Mouse (Mus musculus) megakaryocyte-erythroid progenitor cell, adult 5-6 weeks (primary cell): ENCODE measurements around the gene Mastl. TPM values are rescaled to one million over a fixed set of nuclear protein-coding genes. Genes with fewer than 3 reads are reported as not detected.

Experiments used
- ATAC-seq: replicated peaks from 2 replicates; pipeline ENCODE4 v1.8.0; 2016; ENCODE audit warnings: mild to moderate bottlenecking, inconsistent platforms; ENCODE audit not compliant: severe bottlenecking, poor library complexity, low FRiP score, low TSS enrichment
- total RNA-seq, 2 experiments: library from RNA; stranded (forward) in 1 of 2; stranded (reverse) in 1 of 2; fragments of 200-1000, 215-1000 nt in 1 of 2; fragments of >200 nt in 1 of 2; fragmentation: Nextera tagmentation in 1 of 2; gene quantifications; 2 replicates each; pipeline ENCODE4 v1.2.3; 2014 to 2017

Gene Mastl
- 8.0 and 11.6 TPM in 2 replicates for total RNA-seq (2014; fragmentation: Nextera tagmentation)
- 10.0 and 13.6 TPM in 2 replicates for total RNA-seq (2017)

DNA sequence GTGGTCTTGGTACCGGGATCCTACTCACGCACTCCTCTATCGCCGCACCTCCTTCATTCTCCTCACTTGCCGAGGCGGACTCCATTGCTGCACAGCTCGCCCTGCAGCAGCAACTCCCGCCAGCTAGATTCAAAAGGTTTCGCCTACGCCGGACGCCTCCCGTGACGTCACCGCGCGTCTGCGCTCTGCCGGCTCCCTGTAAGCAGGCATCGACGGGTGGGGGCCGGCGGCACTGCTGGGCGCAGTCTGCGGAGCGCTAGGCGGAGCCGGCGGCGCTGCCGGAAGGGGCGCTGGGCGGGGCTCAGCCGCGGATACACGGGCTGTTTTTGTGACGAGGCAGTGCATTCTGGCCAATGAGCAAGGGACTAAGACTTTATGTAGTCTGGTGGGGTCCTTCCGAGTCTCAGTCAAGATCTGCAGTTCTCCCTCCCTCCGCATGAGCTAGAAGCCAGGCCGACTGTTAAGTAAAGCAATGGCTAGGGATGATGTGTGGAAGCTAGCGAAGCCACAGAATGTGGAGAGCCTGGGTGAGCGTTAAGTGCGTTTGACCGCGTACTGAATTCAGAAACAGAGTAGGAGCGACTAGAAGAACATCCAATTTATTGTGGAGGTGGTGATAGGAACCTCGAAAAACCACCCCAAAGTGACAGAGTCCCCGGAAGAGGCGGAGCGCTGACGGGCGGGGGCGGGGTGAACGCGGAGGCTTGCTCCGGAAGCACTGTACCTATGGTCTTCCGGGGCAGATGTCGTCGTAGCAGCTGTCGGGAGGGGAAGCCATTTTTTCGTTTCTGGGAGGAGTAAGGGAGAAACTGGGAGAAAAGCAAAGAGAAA lies at the start of gene Mastl, which contains the start of gene Yme1l1:
TSS of gene Mastl (minus strand) at position 248 of the 831 bp plus-strand sequence.
TSS of gene Yme1l1 (plus strand) at position 593 of the 831 bp plus-strand sequence.
- peak; percentile 90 for ATAC-seq

DNA sequence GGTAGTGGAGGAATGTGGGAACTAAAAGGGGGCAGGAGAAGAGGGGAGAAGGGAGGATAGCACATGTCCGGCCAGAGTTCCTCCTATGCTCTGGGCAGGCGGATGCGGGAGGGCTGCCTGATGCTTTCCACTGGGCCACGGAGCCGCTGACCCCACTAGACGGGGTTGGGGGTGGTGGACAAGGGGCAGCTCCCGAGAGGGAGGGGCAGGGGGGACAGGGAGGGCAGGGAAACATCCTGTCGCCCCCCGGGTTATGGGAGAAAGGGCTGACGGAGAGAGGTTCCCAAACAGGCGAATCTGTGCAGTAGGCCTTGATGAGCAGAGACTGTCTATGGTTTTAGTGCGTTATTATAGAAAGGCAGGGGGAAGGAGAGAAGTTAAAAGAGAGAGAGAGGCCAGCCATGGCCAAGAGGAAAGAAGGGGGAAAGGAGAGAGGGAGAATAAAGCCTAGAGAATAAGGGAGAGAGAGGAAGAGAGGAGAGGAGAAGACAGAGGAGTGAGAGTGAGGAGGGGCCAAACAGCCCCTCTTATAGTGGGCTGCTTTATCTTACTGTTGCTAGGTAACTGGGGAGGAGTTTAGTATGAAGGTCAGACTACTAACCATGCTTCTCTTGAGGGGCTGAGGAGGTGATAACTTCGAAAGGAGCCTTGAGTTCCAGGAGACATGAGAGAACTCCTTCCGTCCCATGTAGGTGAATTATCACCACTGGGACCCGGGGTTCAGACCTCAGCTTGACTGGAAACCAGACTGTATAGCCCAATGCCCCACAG lies 47.3 kb upstream of the Mastl start:
- no peak for ATAC-seq

DNA sequence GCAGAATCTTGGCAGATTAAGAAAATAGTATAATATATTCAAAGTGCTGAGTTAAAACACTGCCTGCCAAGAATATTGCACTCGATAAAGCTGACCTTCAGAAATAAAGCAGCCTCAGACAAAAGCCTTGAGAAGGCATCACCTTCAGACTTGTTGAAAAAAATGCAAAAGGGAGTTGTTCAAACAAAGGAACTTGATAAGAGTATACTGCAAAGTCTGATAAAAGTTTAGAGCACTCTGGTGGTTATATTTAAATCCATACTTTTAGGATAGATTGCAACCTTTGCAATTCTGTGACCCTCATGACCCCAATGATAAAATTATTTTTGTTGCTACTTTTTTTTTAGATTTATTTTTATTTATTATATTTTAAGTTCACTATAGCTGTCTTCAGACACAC lies 45.2 kb upstream of the Mastl start:
- peak; percentile 85 for ATAC-seq

GRCm38 (mm10) chr2:23194366-23194765 lies 38.5 kb upstream of the Mastl start:
- no peak for ATAC-seq

DNA sequence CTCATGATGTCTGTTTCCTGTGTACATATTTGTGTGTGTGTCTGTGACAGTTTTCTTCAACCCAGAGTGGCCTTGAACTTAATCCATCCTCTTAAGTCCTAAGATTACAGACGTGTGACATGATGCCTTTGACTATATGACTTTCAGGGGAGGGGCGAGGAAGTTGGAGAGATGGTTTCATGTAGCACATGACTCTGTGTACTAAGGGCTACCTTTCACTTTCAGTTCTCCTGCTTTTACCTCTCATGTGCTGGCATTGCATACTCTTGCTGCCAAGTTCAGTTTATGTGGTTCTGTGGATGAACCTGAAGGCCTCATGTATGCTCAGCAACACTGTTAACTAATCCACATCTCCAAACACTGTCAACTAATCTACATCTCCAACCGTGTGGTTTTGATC lies 16.5 kb upstream of the Mastl start:
- no peak for ATAC-seq

- ATAC-seq = peak; percentile 62
Measured at GRCm38 (mm10) chr2:23156608-23157081, 821 bp upstream of the Mastl start.

GRCm38 (mm10) chr2:23155199-23155621 lies 614 bp downstream of the Mastl start:
- ATAC-seq = peak; percentile 24

- no peak for ATAC-seq
Measured at GRCm38 (mm10) chr2:23119573-23119972, 36.3 kb downstream of the Mastl start.

DNA sequence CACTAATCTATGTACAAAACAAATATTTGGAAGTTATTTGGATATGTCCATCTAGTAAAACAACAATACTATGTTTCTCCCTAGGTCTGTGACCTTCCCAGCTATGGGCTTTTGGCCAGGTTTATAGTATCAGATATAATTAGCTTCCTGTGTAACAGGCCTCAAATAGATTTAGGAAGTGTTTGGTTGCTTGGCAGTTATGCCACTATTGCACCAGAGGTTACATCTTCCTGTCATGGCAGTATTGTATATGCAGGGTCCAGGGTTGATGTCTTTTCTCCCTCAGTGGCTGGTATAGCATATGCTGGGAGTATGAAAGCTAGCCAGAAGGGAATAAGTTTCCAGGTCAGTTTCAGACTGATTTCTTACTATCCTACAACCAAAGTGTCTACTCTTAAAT lies 53.6 kb downstream of the Mastl start:
- no peak for ATAC-seq

DNA sequence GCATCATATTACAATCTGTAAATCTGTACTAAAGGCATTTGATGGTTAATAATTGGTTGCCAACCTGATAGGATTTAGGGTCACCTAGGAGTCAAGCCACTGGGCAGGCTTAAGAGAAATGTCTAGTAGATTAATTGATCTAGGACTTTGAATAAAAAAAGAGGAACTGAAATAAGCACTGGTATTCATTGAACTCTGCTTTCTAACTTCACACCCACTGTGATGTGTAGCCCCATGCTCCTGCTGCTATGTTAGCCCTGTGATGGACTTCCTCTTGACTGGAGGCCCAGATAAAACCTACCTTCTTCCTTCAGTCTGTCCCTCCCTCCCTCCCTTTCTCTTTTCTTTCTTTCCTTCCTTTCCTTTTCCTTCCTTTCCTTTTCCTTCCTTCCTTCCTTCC lies 58.8 kb downstream of the Mastl start:
- no peak for ATAC-seq

GRCm38 (mm10) chr2:23092216-23092615 lies 63.6 kb downstream of the Mastl start:
- peak; percentile 90 for ATAC-seq

DNA sequence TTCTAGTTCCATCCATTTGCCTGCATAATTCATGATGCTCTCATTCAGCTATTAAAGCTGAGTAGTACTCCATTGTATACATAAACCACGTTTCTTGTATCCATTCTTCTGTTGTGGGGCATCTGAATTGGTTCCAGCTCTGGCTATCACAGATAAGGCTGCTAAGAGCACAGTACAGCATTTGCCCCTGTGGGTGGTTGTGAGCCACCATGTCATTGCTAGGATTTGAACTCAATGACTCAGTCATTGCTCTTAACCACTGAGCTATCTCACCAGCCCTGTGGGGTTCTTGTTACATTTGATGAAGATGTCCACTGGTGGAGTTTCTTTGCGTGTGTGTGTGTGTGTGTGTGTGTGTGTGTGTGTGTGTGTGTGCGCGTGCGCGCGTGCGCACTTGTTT lies 71.3 kb downstream of the Mastl start:
- peak; percentile 84 for ATAC-seq

DNA sequence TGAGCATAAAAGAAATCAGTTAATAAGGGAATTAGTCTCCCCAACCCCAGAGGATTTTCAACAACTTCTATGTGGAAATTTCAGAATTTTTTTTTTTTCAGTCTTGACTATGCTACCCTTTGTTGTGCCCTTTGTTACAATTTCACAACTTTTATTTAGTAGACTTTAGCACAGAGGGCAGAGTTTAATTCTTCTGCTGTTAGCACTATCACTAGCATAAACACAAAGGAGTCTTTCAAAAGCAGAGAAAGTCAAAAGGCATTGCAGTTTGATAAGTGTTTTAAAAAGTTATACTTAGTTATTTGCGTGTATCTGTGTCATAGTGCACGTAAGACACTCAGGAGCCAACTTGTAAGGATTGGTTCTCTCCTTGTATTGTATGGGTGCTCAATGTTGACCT lies 77.2 kb downstream of the Mastl start:
- ATAC-seq = no peak

DNA sequence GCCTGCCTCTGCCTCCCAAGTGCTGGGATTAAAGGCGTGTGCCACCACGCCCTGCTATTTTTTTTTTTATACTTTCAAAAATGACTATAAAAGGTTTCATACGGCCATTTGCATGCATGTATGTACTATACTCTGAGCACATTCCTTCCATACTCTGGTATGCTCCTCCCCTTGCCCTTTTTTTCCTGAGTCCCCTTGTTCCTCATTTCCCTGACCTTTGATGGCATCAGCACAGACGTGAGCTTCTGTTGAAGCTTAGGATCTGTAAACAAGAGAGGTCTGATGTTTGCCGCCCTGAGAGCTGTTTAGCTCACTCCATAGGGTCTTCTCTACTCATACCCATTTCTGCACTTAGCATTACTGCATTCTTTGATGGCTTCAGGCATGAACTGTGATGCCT lies 78.1 kb downstream of the Mastl start:
- no peak for ATAC-seq

GRCm38 (mm10) chr2:23076783-23077182 lies 79.0 kb downstream of the Mastl start:
- ATAC-seq = no peak

DNA sequence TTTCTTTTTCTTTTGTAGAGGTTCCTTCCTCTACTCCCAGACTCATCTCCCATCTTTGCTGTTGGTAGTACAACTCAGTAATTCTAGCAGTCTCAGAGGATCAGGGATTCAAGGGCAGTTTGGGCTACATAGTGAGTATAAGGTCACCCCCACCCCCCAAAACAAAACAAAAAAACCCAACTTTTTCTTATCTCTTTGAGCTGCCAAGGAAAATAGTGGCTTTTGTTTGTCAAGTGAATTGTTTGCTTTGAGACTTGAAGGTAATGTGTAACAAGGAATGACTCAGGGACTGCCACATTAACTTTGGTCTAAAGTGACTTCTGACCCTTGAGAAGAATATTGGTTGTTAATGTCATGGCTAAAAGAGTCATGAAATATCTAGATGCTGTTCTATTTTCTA lies 80.0 kb downstream of the Mastl start:
- ATAC-seq = no peak

DNA sequence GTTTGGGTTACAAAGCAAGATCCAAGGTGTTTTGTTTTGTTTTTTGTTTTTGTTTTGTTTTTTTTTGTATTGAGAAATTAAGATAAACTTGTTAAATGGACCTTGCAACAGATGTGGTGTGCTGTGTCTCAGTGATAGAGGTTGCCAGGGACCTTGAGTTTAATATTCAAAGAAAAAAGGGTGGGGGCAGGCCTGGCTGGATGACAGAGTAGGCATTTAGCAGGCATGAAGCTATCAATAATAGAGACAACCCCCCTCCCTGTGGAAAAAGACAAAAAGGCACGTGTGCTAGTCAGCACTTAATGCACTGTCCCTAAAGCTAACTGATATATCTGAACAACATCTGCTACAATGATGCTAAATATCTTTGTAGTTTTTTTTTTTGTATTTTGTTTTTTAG lies 84.4 kb downstream of the Mastl start:
- ATAC-seq = no peak

- ATAC-seq = no peak
Measured at GRCm38 (mm10) chr2:23070491-23070890, 85.3 kb downstream of the Mastl start.

- peak; percentile 84 for ATAC-seq
Measured at GRCm38 (mm10) chr2:23068894-23069744, 86.7 kb downstream of the Mastl start.

- peak; percentile 39 for ATAC-seq
Measured at GRCm38 (mm10) chr2:23068370-23068737, 87.5 kb downstream of the Mastl start.
